Mouse (Mus musculus) limb, embryonic 14.5 days (tissue): ENCODE measurements around the gene Reps1. TPM values are rescaled to one million over a fixed set of nuclear protein-coding genes. Genes with fewer than 3 reads are reported as not detected.
A peak's percentile ranks its signal among the peaks of the same experiment; 100 is the strongest.

Experiments
- ATAC-seq: fragments of 200-750 bp; cut with Nextera tagmentation; 2 replicates; pipeline ENCODE4 v1.8.0; 2017; ENCODE audit warnings: low read depth, moderate number of reproducible peaks, moderate TSS enrichment; ENCODE audit not compliant: low FRiP score
- DNase-seq: peaks from one replicate; pipeline ENCODE4 v3.0.0-alpha.2; 2015; ENCODE audit warnings: low spot score
- H3K27ac ChIP-seq: fragments of 300-500 bp; sonication (generic); replicated peaks from 2 replicates; pipeline ENCODE4 v1.5.1; 2014; ENCODE audit warnings: low read depth, mild to moderate bottlenecking, low read length, moderate library complexity, mixed read lengths
- H3K27me3 ChIP-seq: fragments of 300-500 bp; sonication (generic); 2 replicates; pipeline ENCODE4 v1.6.1; 2014; ENCODE audit warnings: low read length, mixed read lengths; ENCODE audit not compliant: control insufficient read depth, insufficient read depth
- H3K36me3 ChIP-seq: fragments of 300-500 bp; sonication (generic); 2 replicates; pipeline ENCODE4 v1.6.1; 2014; ENCODE audit warnings: mild to moderate bottlenecking, low read length, moderate library complexity, mixed read lengths; ENCODE audit not compliant: control insufficient read depth, insufficient read depth
- H3K4me1 ChIP-seq: fragments of 300-500 bp; sonication (generic); 2 replicates; pipeline ENCODE4 v1.6.1; 2014; ENCODE audit warnings: antibody characterized with exemption, low read length, mixed read lengths; ENCODE audit not compliant: control insufficient read depth, insufficient read depth
- H3K4me2 ChIP-seq: fragments of 300-500 bp; sonication (generic); replicated peaks from 2 replicates; pipeline ENCODE4 v1.6.1; 2014; ENCODE audit warnings: low read depth, mild to moderate bottlenecking, low read length, moderate library complexity; ENCODE audit not compliant: severe bottlenecking
- H3K4me3 ChIP-seq: fragments of 300-500 bp; sonication (generic); replicated peaks from 2 replicates; pipeline ENCODE4 v1.5.1; 2014; ENCODE audit warnings: low read length
- H3K9ac ChIP-seq: fragments of 300-500 bp; sonication (generic); 2 replicates; pipeline ENCODE4 v1.6.1; 2014; ENCODE audit warnings: mild to moderate bottlenecking, low read depth, low read length, moderate library complexity; ENCODE audit not compliant: severe bottlenecking
- H3K9me3 ChIP-seq: fragments of 300-500 bp; sonication (generic); 2 replicates; pipeline ENCODE4 v1.6.1; 2016; ENCODE audit warnings: low read length; ENCODE audit not compliant: control insufficient read depth
- POLR2A ChIP-seq: fragments of 200-500 bp; IDR thresholded peaks from 2 replicates; pipeline ENCODE4 v1.8.0; 2012; ENCODE audit warnings: inconsistent platforms, mild to moderate bottlenecking, moderate library complexity, borderline replicate concordance; ENCODE audit not compliant: insufficient read depth, insufficient read length; ENCODE audit errors: extremely low read depth
- WGBS: fragments of 180-500 bp; shearing (Covaris S2); extraction: QIAGEN DNeasy Blood & Tissue Kit; methylation state at CpG from one replicate; pipeline ENCODE4 v1.1.7; 2014; 5-methylcytosine and 5-hydroxymethylcytosine counted together
- polyA plus RNA-seq, 2 experiments: library from polyadenylated mRNA; depleted of rRNA in 1 of 2; stranded (reverse) in 1 of 2; unstranded in 1 of 2; fragments of >200 nt; fragmentation: Nextera tagmentation in 1 of 2; extraction: Ambion mirVana in 1 of 2; gene quantifications; 2 replicates each; pipeline versions ENCODE4 v1.2.1 to v1.2.3; 2012 to 2014

The Reps1 gene
- polyA plus RNA-seq, 2 experiments: 31.8 to 82.3 TPM

GRCm38 (mm10) chr10:18139615-18140014 is 84.0 kb downstream of the Reps1 start:
- WGBS: 80% methylated on average over 5 of the region's 5 CpGs
- no peak for DNase-seq
- no peak for ATAC-seq
- Histone ChIP-seq H3K9ac (no peak overlapping the region), H3K36me3 (no peaks in the 10 kb centered on the region), H3K4me2 (peak overlapping the region; percentile 24; the same call in 1 of the 2 replicates), H3K27ac (no peak overlapping the region), H3K9me3 (no peaks in the 10 kb centered on the region), H3K4me3 (0 out of 2 replicates have a peak overlapping the region, but pooled peaks have one; percentile 14), H3K27me3 (no peaks in the 10 kb centered on the region), H3K4me1 (no peaks in the 10 kb centered on the region)
- no peak for TF ChIP-seq POLR2A

DNA sequence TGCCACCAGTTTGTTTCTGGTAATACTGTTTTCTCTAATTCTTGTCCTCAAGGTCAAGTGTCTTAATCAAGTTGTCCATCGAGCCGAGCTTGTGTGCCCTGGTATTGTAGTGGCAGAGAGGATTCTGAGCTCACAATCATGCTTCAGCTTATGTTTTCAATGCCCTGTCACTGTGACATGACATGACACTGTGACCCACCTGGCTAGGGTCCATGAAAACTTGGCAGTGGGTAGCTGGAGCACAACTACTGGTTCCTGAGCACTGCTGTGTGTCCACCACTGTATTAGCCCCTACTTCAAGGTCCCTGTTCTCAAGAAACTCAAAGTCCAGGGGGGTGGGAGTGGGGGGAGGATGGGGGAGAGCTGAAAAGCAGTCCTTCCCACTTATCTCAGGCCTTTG is 85.7 kb downstream of the Reps1 start:
- DNase-seq: no peak
- 88% methylated on average over 2 of the region's 2 CpGs for WGBS
- H3K27me3 ChIP-seq: no peaks in the 10 kb centered on the region

GRCm38 (mm10) chr10:18142231-18142630 is 86.6 kb downstream of the Reps1 start:
- Histone ChIP-seq H3K9ac (no peak overlapping the region), H3K4me1 (no peaks in the 10 kb centered on the region), H3K9me3 (no peaks in the 10 kb centered on the region), H3K4me3 (no peak overlapping the region), H3K36me3 (no peaks in the 10 kb centered on the region), H3K27me3 (no peaks in the 10 kb centered on the region), H3K4me2 (no peak overlapping the region), H3K27ac (no peak overlapping the region)
- ATAC-seq (no peak), DNase-seq (no peak)
- 88% methylated on average over 6 of the region's 6 CpGs for WGBS
- no peak for TF ChIP-seq POLR2A

More for the DNA sequence above, 85.7 kb downstream of the Reps1 start:
- Histone ChIP-seq H3K9me3 (no peaks in the 10 kb centered on the region), H3K4me3 (no peak overlapping the region), H3K4me2 (no peak overlapping the region), H3K27ac (no peak overlapping the region), H3K9ac (no peak overlapping the region), H3K4me1 (no peaks in the 10 kb centered on the region), H3K36me3 (no peaks in the 10 kb centered on the region)
- no peak for ATAC-seq
- TF ChIP-seq POLR2A: no peak

DNA sequence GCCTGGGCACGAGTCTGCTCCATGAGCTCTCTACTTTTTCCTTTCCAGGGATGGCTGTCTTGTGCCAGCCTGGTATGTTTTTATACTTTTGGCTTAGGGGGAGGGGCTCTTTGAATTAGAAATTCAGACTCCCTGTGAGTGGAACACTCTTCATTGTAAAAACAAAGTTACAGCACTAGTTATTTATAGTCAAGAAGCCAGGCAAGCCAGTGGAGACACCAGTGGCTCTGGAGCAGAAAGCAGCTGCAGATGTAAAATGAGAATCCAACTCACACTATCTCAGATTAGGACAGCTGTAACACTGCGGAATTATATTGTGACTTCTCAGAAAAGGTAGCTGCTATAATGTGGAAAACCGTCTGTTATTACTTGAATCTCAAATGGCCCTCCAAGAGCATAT is 91.6 kb downstream of the Reps1 start:
- Histone ChIP-seq H3K9me3 (no peaks in the 10 kb centered on the region), H3K36me3 (no peaks in the 10 kb centered on the region), H3K27ac (no peak overlapping the region), H3K4me3 (no peak overlapping the region), H3K4me2 (no peak overlapping the region), H3K9ac (no peak overlapping the region), H3K27me3 (no peaks in the 10 kb centered on the region), H3K4me1 (no peaks in the 10 kb centered on the region)
- WGBS: 65% methylated on average over 3 of the region's 3 CpGs
- ATAC-seq: peak; percentile 57
- TF ChIP-seq POLR2A: no peak
- peak; percentile 11 for DNase-seq

DNA sequence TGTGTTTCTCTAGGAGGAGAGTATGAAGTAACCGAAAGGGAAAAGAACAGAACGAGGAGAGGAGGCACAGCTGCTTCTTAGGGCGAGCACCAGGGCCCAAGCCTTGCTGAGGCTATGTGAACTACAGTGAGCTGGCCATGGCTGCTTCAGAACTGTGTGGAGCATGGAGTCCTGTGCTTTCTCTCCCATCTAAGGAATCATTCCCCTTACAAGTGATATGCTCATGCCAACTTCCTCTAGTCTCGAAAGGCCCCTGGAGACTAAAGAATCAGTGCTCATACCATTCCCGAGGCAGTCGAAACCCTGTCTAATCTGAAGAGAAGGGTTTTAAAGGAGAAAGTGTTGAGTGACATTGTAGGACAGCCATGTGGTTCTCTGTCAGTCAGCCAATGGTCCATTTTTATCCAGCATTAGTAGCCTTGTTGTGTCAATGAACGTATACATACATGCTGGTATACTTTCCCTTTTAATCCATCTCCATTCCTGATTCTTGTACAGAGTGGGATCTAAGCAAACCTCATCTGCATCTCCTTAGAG is 106.8 kb downstream of the Reps1 start:
- WGBS: 85% methylated on average over 7 of the region's 7 CpGs
- ATAC-seq: no peak
- no peak overlapping the region for H3K27ac ChIP-seq
- H3K9ac ChIP-seq: no peak overlapping the region
- H3K27me3 ChIP-seq: no peaks in the 10 kb centered on the region
- DNase-seq: no peak
- no peaks in the 10 kb centered on the region for H3K9me3 ChIP-seq
- H3K4me3 ChIP-seq: no peak overlapping the region
- H3K4me1 ChIP-seq: no peaks in the 10 kb centered on the region
- no peaks in the 10 kb centered on the region for H3K36me3 ChIP-seq
- H3K4me2 ChIP-seq: no peak overlapping the region
- TF ChIP-seq POLR2A: no peak

Other genes with a start within 250 kb of the Reps1 start
- 18.6 and 19.2 TPM in 2 replicates for gene Heca, start 107.8 kb upstream of the Reps1 start, polyA plus RNA-seq (2012; rRNA removed)
- gene Heca, start 107.8 kb upstream of the Reps1 start, polyA plus RNA-seq (2014; fragmentation: Nextera tagmentation; extraction: Ambion mirVana): 8.1 and 11.0 TPM in 2 replicates
- gene Abracl, start 32.6 kb upstream of the Reps1 start, polyA plus RNA-seq (2012; rRNA removed): 56.5 and 92.6 TPM in 2 replicates
- gene Abracl, start 32.6 kb upstream of the Reps1 start, polyA plus RNA-seq (2014; fragmentation: Nextera tagmentation; extraction: Ambion mirVana): 147 and 162 TPM in 2 replicates
- 1.4 and 1.5 TPM in 2 replicates for gene Ect2l, start 155.0 kb downstream of the Reps1 start, polyA plus RNA-seq (2012; rRNA removed)
- 0.88 and 1.0 TPM in 2 replicates for gene Ect2l, start 155.0 kb downstream of the Reps1 start, polyA plus RNA-seq (2014; fragmentation: Nextera tagmentation; extraction: Ambion mirVana)
- gene Ccdc28a, start 179.1 kb downstream of the Reps1 start, polyA plus RNA-seq (2012; rRNA removed): 20.6 and 20.8 TPM in 2 replicates
- gene Ccdc28a, start 179.1 kb downstream of the Reps1 start, polyA plus RNA-seq (2014; fragmentation: Nextera tagmentation; extraction: Ambion mirVana): 13.0 and 14.6 TPM in 2 replicates